Mouse (Mus musculus): Measurements from ENCODE around the gene 4930590J08Rik. TPM values are rescaled to one million over a fixed set of nuclear protein-coding genes. Genes with fewer than 3 reads are reported as not detected.
"Not testable (repeated sequence)": the region's sequence is repeated elsewhere in the genome, so short reads cannot be mapped to it uniquely, and the experiment has no call there.

4930590J08Rik gene
- 0.63 and 1.2 TPM in 2 replicates for polyA plus RNA-seq (2016; fragmentation: Nextera tagmentation; extraction: Ambion mirVana)

DNA sequence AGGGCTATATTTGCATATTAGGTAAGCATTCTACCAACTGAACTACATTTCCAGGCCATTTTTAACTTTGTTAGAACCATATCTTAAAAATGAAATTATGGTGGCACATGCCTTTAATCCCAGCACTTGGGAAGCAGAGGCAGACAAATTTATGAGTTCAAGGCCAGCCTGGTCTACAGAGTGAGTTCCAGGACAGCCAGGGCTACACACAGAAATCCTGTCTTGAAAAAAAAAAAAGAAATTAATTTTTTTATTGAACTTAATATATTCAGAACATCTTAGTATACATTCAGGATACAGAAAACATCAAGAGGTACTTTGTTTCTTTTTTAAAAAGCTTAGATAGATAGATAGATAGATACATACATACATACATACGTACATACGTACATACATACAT lies at the start of gene 4930590J08Rik:
TSS of gene 4930590J08Rik (plus strand) at position 301 of the 400 bp plus-strand sequence.
- not testable (repeated sequence) for H3K4me1 ChIP-seq; H3K4me3 ChIP-seq; H3K9me3 ChIP-seq (replicated peaks); H3K27me3 ChIP-seq; H3K4me2 ChIP-seq (replicated peaks); ATAC-seq (ENCODE audit: low FRiP score); H3K9ac ChIP-seq; H3K27ac ChIP-seq
- 98% methylated on average over 2 of the region's 2 CpGs for WGBS
- H3K36me3 ChIP-seq, result peaks cover 34% of the 10 kb centered on the region

DNA sequence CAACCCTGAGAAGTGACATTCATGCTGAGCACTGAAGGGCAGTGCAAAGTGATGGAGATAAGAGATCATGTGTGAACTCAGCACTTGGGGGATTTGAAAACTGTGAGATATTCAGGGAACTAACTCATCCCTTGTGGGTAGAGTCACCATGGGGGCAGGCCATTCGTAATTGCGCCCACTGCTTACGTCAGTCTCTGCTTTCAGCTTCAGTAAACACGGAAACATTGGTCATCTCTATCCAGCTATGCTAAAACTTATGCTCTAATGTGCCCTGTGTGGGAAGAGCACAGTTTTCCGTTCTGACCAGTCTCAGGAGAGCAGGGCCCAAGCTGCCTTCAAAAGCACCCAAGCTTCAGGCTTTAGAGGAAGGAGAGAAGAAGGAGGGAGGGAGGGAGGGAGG lies 44.3 kb upstream of the 4930590J08Rik start:
- no peaks in the 10 kb centered on the region for H3K4me1 ChIP-seq
- no peak overlapping the region for H3K4me2 ChIP-seq (replicated peaks)
- H3K9ac ChIP-seq, result no peak overlapping the region
- no peaks in the 10 kb centered on the region for H3K9me3 ChIP-seq (replicated peaks)
- H3K4me3 ChIP-seq, result no peak overlapping the region
- 74% methylated on average over 5 of the region's 5 CpGs for WGBS
- peaks cover 6% of the 10 kb centered on the region; the same call in 1 of the 2 replicates for H3K27me3 ChIP-seq
- ATAC-seq (ENCODE audit: low FRiP score), result no peak
- H3K36me3 ChIP-seq, result no peaks in the 10 kb centered on the region
- no peak overlapping the region for H3K27ac ChIP-seq

DNA sequence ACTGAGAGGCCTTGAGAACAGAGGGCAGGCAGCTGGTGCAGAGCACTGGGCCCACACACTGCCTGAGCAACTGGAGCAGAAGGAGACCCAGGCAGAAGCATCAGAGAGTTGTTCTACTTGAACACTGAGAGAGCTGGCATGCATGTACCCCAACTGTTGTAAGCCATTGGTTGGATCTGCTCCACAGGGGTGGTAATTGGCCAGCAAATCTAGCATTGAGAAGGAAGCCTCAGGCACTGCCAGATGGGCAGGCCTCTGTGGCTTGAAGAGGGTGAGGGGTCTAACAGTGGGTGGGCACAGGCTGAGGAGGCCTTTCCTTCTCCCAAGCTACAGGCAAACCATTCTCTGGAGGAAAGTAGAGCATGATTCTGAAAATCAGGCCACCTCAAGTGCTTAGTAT lies 39.8 kb upstream of the 4930590J08Rik start:
- Histone ChIP-seq H3K4me3 (no peak overlapping the region), H3K36me3 (no peaks in the 10 kb centered on the region), H3K4me1 (no peaks in the 10 kb centered on the region), H3K27me3 (no peaks in the 10 kb centered on the region), H3K9ac (no peak overlapping the region), H3K4me2 (replicated peaks) (no peak overlapping the region), H3K9me3 (replicated peaks) (no peaks in the 10 kb centered on the region), H3K27ac (no peak overlapping the region)
- ATAC-seq (ENCODE audit: low FRiP score), result no peak

DNA sequence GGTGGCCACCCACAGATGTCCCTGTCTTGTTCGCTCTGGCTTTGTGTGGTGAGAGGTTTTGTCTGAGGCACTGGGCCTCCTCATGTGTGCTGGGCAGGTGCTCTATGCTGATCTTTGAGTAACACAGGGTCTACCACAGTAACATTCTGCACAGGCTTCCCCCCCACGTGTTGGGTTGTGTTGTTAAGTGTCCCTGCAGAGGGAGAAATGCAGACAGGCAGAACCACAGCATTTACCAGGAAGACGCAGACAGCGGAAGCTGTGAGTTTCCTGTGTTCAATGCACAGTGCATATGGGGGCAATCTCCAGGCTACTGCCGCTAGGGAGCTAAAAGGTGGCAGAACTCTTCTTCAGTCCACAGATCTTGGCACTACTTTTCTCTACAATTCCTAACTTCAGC lies 38.0 kb upstream of the 4930590J08Rik start:
- no peaks in the 10 kb centered on the region for H3K27me3 ChIP-seq
- 79% methylated on average over 5 of the region's 5 CpGs for WGBS
- no peaks in the 10 kb centered on the region for H3K4me1 ChIP-seq
- no peak overlapping the region for H3K4me3 ChIP-seq
- no peak overlapping the region for H3K4me2 ChIP-seq (replicated peaks)
- no peak overlapping the region for H3K9ac ChIP-seq
- no peaks in the 10 kb centered on the region for H3K36me3 ChIP-seq
- H3K27ac ChIP-seq, result no peak overlapping the region
- ATAC-seq (ENCODE audit: low FRiP score), result no peak
- H3K9me3 ChIP-seq (replicated peaks), result no peaks in the 10 kb centered on the region

DNA sequence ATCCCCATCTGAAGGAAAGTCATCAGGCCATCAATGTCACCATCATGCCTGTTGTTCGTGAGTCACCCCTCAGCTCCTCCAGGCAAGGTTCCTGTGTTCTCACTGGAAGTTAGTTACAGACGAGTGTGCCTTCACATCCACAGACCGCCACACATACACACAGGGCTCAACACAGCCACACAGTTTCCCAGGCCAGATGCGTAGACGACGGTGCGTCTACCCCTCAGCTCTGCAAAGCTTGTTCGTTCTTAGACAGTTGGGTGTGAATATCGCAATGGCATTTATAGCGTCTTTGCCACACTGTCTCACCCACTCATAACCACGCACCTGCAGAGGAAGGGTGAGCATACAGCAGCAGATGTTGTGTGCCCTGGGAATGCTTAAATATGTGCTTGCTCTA lies 37.0 kb upstream of the 4930590J08Rik start:
- ATAC-seq (ENCODE audit: low FRiP score), result no peak
- Histone ChIP-seq H3K36me3 (no peaks in the 10 kb centered on the region), H3K27me3 (no peaks in the 10 kb centered on the region), H3K27ac (no peak overlapping the region), H3K4me1 (no peaks in the 10 kb centered on the region), H3K4me3 (no peak overlapping the region), H3K4me2 (replicated peaks) (no peak overlapping the region), H3K9ac (no peak overlapping the region), H3K9me3 (replicated peaks) (no peaks in the 10 kb centered on the region)
- WGBS, result 84% methylated on average over 11 of the region's 11 CpGs

DNA sequence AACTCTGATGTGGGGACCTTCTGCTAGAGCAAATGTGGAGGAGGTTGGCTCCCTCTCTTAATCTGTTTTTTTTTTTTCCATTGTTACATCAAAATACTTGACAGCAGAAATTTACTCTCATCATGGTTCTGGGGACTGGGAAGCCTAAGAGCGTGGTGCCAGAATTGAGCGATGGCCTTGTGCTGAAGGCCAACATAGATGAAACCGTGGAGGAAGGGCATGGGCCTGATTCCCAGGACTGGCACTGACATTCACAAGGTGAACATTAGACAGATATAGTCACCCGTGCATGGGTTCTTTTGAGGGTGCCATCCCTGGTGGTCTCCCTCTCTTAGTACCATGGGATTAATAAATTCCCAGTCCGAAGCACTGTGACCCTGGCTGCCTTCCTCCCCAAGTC lies 34.5 kb upstream of the 4930590J08Rik start:
- WGBS, result 92% methylated on average over 5 of the region's 5 CpGs
- H3K27ac ChIP-seq, result no peak overlapping the region

DNA sequence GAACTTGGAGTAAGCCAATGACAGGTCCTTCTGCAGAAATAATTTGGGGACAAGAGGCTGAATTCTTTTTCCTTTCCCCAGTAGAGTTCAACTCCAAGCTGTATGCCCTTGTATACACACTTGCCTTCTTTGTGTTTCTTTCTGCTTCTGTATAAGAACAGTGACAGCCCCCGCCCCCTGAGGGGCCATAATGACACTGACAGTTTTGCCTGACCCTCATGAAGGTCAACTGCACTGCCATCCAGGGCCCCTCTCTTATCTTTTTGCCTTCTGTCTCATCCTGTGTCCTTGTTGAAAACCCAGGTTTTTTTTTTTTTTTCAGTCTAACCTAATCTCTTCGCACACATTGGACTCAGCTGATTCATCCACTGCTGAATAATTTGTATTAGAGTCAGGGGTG lies 29.8 kb upstream of the 4930590J08Rik start:
- Histone ChIP-seq H3K4me3 (no peak overlapping the region), H3K36me3 (no peaks in the 10 kb centered on the region), H3K9ac (no peak overlapping the region), H3K9me3 (replicated peaks) (no peaks in the 10 kb centered on the region; the same call in 1 of the 2 replicates), H3K27me3 (peaks cover 18% of the 10 kb centered on the region), H3K27ac (no peak overlapping the region), H3K4me1 (peaks cover 3% of the 10 kb centered on the region), H3K4me2 (replicated peaks) (no peak overlapping the region)
- WGBS, result 75% methylated on average over 2 of the region's 2 CpGs
- ATAC-seq (ENCODE audit: low FRiP score), result no peak

More for the DNA sequence above, 34.5 kb upstream of the 4930590J08Rik start:
- Histone ChIP-seq H3K27me3 (peaks cover 9% of the 10 kb centered on the region), H3K4me3 (no peak overlapping the region), H3K9ac (no peak overlapping the region), H3K4me1 (no peaks in the 10 kb centered on the region), H3K36me3 (no peaks in the 10 kb centered on the region), H3K4me2 (replicated peaks) (no peak overlapping the region), H3K9me3 (replicated peaks) (no peaks in the 10 kb centered on the region; the same call in 1 of the 2 replicates)
- no peak for ATAC-seq (ENCODE audit: low FRiP score)

DNA sequence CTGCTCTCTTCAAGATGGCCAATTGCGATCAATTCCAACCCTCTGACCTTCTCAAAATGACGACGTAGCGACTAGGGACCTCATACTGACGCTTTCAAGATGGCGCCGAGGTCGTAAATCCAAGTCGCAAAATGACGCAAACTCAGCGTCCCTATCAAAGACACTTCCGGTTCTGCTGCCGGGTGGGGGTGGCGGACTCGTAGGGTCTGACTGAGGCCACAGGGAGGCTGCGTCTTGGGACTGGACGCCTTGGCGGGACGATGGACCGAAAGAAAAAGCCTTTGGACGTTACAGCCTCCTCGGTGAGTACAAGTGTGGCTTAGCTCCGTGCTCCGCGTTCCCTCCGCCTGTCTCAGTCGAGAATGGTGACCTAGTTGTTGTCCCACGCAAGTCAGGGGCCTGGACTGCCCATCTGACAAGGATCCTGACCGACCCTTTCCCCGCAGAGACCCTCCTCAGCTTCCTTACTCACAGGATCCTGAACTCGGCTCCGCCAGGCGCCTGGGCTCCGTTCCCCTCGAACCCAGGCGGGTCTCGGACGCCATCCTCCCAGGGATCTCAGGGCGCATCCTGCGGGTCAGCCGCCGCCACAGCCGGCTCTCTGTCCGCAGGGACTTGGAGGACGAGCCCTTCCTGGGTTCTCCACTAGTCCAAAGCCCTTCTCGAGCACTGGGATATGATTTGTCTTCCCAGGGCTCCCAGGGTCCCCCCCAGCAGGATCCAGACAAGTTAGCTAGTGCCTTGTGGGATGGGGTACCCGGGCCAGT lies 24.5 kb upstream of the 4930590J08Rik start, which contains the start of gene Ccdc174:
TSS of gene Ccdc174 (plus strand) at position 169 of the 767 bp plus-strand sequence.
- Histone ChIP-seq H3K36me3 (peaks cover 11% of the 10 kb centered on the region), H3K27me3 (0 out of 2 replicates have a peak, but pooled peaks cover 9% of the 10 kb centered on the region), H3K4me2 (replicated peaks) (peak within 1 kb of the TSS; percentile 61), H3K4me1 (peaks cover 15% of the 10 kb centered on the region), H3K27ac (peak within 1 kb of the TSS; percentile 81), H3K9me3 (replicated peaks) (no peaks in the 10 kb centered on the region), H3K4me3 (peak within 1 kb of the TSS; percentile 71), H3K9ac (peak within 1 kb of the TSS; percentile 92)
- WGBS, result under 1% methylated on average over 47 of the region's 47 CpGs
- ATAC-seq (ENCODE audit: low FRiP score), result peak; percentile 95

DNA sequence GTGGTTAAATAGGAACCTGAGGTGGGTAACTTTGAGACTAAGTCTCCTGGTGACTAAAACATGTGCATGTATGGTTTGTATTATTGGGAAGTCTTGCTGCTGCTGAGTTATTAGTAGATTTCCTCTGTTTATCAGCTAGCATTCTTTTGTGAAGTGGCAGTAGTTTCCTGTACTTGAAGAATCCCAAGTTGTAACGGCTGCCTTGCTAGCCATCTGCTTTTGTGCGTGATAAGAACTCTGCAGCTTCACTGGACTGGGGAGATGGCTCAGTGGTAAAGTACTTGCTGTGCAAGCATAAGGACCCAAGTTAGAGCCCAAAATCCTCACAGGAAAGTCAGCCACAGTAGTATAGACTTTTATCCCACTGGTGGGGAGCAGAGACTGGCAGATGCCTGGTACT lies 18.8 kb upstream of the 4930590J08Rik start:
- peaks cover 60% of the 10 kb centered on the region for H3K36me3 ChIP-seq
- no peaks in the 10 kb centered on the region for H3K27me3 ChIP-seq
- WGBS, result 86% methylated on average over 2 of the region's 2 CpGs
- no peak overlapping the region for H3K4me2 ChIP-seq (replicated peaks)
- no peak for ATAC-seq (ENCODE audit: low FRiP score)
- no peak overlapping the region for H3K27ac ChIP-seq
- no peak overlapping the region for H3K4me3 ChIP-seq
- H3K9ac ChIP-seq, result no peak overlapping the region
- H3K4me1 ChIP-seq, result peaks cover 8% of the 10 kb centered on the region
- H3K9me3 ChIP-seq (replicated peaks), result no peaks in the 10 kb centered on the region

DNA sequence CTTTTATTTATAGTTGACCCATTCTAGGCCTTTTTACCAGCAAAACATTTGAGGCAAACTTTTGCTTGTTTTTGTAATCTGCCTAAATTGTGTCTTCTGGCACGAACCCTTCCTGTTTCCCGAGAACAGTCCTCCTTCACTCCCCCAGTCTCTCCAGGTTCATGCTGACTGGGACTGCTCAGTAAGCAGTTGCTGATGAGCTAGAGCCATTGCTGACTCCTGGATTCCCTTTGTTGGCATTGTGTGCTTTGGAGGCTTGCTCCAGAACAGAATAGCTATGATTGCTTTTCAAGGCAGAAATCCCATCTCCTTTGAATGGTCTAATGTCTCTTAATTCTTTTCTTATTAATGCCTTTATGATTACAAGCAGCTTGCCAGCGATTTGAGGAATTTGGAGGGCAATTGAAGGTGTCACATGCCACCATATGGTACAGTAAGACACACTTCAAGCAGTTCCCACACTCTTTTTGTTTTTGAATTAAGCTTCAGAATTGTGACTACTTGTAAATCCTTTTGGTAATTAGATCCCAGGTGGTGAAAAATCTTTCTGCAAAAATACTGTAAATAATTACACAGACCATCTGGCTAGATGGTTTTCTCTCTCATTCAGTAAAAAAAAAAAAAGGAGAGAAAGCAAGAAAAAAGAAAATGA lies 13.2 kb upstream of the 4930590J08Rik start:
- H3K4me3 ChIP-seq, result no peak overlapping the region
- no peak overlapping the region for H3K27ac ChIP-seq
- H3K9ac ChIP-seq, result no peak overlapping the region
- H3K9me3 ChIP-seq (replicated peaks), result no peaks in the 10 kb centered on the region
- no peaks in the 10 kb centered on the region for H3K4me1 ChIP-seq
- no peak overlapping the region for H3K4me2 ChIP-seq (replicated peaks)
- peaks cover 77% of the 10 kb centered on the region for H3K36me3 ChIP-seq
- no peak for ATAC-seq (ENCODE audit: low FRiP score)
- no peaks in the 10 kb centered on the region for H3K27me3 ChIP-seq
- WGBS, result 84% methylated on average over 3 of the region's 3 CpGs

DNA sequence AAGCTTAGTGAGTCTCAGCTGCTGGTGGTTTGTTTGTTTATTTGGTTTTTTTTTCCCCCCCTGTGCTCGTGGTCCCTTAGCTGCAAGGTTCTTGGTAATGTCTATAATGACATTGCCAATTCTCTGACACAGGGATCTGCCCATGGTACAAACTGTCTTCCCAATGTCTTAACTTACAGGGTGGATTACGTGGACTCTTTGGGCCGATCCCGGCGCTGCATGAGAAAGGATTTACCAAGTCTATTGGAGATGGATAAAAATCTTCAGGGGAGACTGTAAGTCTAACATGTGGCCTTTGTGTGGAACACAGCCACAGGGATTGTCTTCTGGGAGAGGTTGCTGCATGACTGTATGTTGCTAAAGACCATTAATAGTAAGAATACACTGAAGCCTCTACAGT lies 12.0 kb upstream of the 4930590J08Rik start:
- H3K9ac ChIP-seq, result no peak overlapping the region
- no peak for ATAC-seq (ENCODE audit: low FRiP score)
- H3K4me2 ChIP-seq (replicated peaks), result no peak overlapping the region
- no peak overlapping the region for H3K27ac ChIP-seq
- H3K4me3 ChIP-seq, result no peak overlapping the region
- peaks cover 78% of the 10 kb centered on the region for H3K36me3 ChIP-seq
- H3K27me3 ChIP-seq, result no peaks in the 10 kb centered on the region
- no peaks in the 10 kb centered on the region for H3K9me3 ChIP-seq (replicated peaks)
- 92% methylated on average over 5 of the region's 5 CpGs for WGBS
- no peaks in the 10 kb centered on the region for H3K4me1 ChIP-seq

DNA sequence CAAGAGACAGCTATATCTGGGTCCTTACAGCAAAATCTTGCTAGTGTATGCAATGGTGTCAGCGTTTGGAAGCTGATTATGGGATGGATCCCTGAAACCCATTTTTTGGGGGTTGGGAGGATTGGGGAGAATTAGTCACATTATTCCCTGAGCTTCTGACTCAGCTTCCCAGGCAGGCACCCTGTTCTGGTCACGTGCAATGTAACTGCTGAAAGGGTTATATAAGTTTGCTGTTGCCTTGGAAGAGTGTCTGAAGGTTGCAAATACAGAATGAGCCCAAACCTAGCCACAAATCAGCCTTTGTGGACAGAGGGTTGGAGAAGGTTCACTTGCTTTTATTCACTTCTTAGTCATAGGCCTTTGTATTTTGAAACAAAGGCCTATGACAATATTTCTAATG lies 10.8 kb upstream of the 4930590J08Rik start:
- WGBS, result 95% methylated on average over 2 of the region's 2 CpGs
- no peak for ATAC-seq (ENCODE audit: low FRiP score)
- no peak overlapping the region for H3K27ac ChIP-seq
- H3K9me3 ChIP-seq (replicated peaks), result no peaks in the 10 kb centered on the region
- no peak overlapping the region for H3K9ac ChIP-seq
- H3K4me2 ChIP-seq (replicated peaks), result no peak overlapping the region
- H3K4me1 ChIP-seq, result no peaks in the 10 kb centered on the region
- H3K27me3 ChIP-seq, result no peaks in the 10 kb centered on the region
- H3K36me3 ChIP-seq, result peaks cover 77% of the 10 kb centered on the region
- no peak overlapping the region for H3K4me3 ChIP-seq

Data from hindbrain, embryonic 12.5 days (tissue).